Mouse (Mus musculus) stomach, postnatal 0 days (tissue): ENCODE data around the gene Cox4i2.

ENCODE experiments used
- CTCF ChIP-seq: IDR thresholded peaks from 2 replicates; pipeline ENCODE4 v1.5.1; 2016; ENCODE audit warnings: antibody characterized with exemption, low read depth, mild to moderate bottlenecking, moderate library complexity
- EP300 ChIP-seq: optimal IDR thresholded peaks from 2 replicates; pipeline ENCODE3; 2016; ENCODE audit warnings: antibody characterized with exemption

DNA sequence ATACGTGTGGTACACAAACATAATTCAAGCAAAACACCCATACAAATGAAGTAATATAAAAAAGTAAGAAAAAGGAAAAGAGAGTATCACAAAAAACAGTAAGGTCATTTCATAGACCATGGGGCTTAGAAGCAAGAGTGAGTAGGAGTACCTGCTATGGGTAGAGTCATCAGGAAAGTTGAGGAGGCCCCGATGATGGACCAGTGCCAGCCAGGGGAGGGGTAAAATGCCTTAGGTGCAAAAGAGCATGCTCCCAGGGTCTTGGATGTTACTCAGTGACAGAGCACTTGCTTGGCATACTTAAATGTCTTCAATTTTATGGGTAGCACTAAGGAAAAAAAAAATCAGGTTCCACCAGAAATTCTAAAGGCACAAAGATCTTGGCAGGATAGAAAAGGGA lies 33.2 kb downstream of the Cox4i2 start:
- TF ChIP-seq CTCF = no peak
- TF ChIP-seq EP300 = no peak
